Comparison of ENCODE assay signal across 15 mouse cellular contexts in genomic region chr8:88369805-88370204, GRCm38 (mm10). TPM values are rescaled to one million over a fixed set of nuclear protein-coding genes. Genes with fewer than 3 reads are reported as not detected.
DNase-seq lines count a peak whose midpoint lies in the region; ATAC-seq lines count a peak whose summit lies in the region.
"Had no signal": no experiment of that assay in that cellular context is flagged by ENCODE, and none has a peak within 500 bp of the region (broad histone marks: within the 10 kb centered on the region; RNA-seq: fewer than 3 reads in every experiment).

No protein-coding gene starts in this region.

- 21% methylated on average over 3 of the region's 3 CpGs for WGBS in heart, embryonic 15.5 days
- WGBS in liver, embryonic 12.5 days (ENCODE audit: insufficient replicate concordance) = 55% methylated on average over 3 of the region's 3 CpGs
- WGBS in intestine, embryonic 15.5 days = 29% methylated on average over 3 of the region's 3 CpGs
- WGBS in stomach, embryonic 16.5 days = 27% methylated on average over 3 of the region's 3 CpGs

- no peak overlapping the region for H3K4me2 ChIP-seq in heart, embryonic 15.5 days
- no peak overlapping the region for H3K4me2 ChIP-seq in liver, embryonic 12.5 days
- H3K4me2 ChIP-seq in intestine, embryonic 15.5 days (replicated peaks) = no peak overlapping the region
- H3K4me2 ChIP-seq in stomach, embryonic 16.5 days (ENCODE audit: low read depth, low read length) = no peak overlapping the region
- H3K4me2 ChIP-seq: embryonic facial prominence, embryonic 12.5 days; heart, embryonic 11.5 days; limb, embryonic 12.5 days; neural tube, embryonic 13.5 days had no signal

- peaks cover 10% of the 10 kb centered on the region for H3K4me1 ChIP-seq in heart, embryonic 15.5 days (replicated peaks)
- no peaks in the 10 kb centered on the region for H3K4me1 ChIP-seq in liver, embryonic 12.5 days
- peaks cover 4% of the 10 kb centered on the region; the same call in 1 of the 2 replicates for H3K4me1 ChIP-seq in intestine, embryonic 15.5 days (replicated peaks)
- peaks cover 8% of the 10 kb centered on the region; the same call in 1 of the 2 replicates for H3K4me1 ChIP-seq in stomach, embryonic 16.5 days (ENCODE audit: control insufficient read depth, insufficient read depth, low read length)

- DNase-seq in heart, postnatal 25 days (ENCODE audit: low spot score) = no peak
- peak; percentile 26 for DNase-seq in liver
- DNase-seq: B cell, adult 2 months; cerebellum, adult 9-10 months; gastrocnemius, adult 2 months; right cerebral cortex, adult 18-20 months had no signal

- H3K9ac ChIP-seq in heart, embryonic 15.5 days = no peak overlapping the region
- H3K9ac ChIP-seq in liver, embryonic 12.5 days = no peak overlapping the region
- H3K9ac ChIP-seq in intestine, embryonic 15.5 days = no peak overlapping the region
- no peak overlapping the region for H3K9ac ChIP-seq in stomach, embryonic 16.5 days (ENCODE audit: low read length)
- H3K9ac ChIP-seq: embryonic facial prominence, embryonic 12.5 days; limb, embryonic 12.5 days; neural tube, embryonic 13.5 days had no signal

- 0 out of 2 replicates have a peak, but pooled peaks cover 3% of the 10 kb centered on the region for H3K27me3 ChIP-seq in heart, embryonic 15.5 days
- H3K27me3 ChIP-seq in liver, embryonic 12.5 days (replicated peaks) = peaks cover 23% of the 10 kb centered on the region; the same call in 1 of the 2 replicates
- H3K27me3 ChIP-seq in intestine, embryonic 15.5 days (replicated peaks) = no peaks in the 10 kb centered on the region
- H3K27me3 ChIP-seq in stomach, embryonic 16.5 days (ENCODE audit: control insufficient read depth, insufficient read depth, low read length) = no peaks in the 10 kb centered on the region
- H3K27me3 ChIP-seq: embryonic facial prominence, embryonic 12.5 days; limb, embryonic 12.5 days; neural tube, embryonic 13.5 days had no signal

- H3K9me3 ChIP-seq in heart, embryonic 15.5 days (replicated peaks) = no peaks in the 10 kb centered on the region
- H3K9me3 ChIP-seq in liver, embryonic 12.5 days (replicated peaks) = no peaks in the 10 kb centered on the region
- H3K9me3 ChIP-seq in intestine, embryonic 15.5 days = no peaks in the 10 kb centered on the region
- no peaks in the 10 kb centered on the region for H3K9me3 ChIP-seq in stomach, embryonic 16.5 days (replicated peaks; ENCODE audit: control insufficient read depth, low read length)
- H3K9me3 ChIP-seq: embryonic facial prominence, embryonic 12.5 days; limb, embryonic 12.5 days; neural tube, embryonic 13.5 days had no signal

- no peaks in the 10 kb centered on the region for H3K36me3 ChIP-seq in heart, embryonic 15.5 days
- no peaks in the 10 kb centered on the region for H3K36me3 ChIP-seq in liver, embryonic 12.5 days
- no peaks in the 10 kb centered on the region for H3K36me3 ChIP-seq in intestine, embryonic 15.5 days
- no peaks in the 10 kb centered on the region for H3K36me3 ChIP-seq in stomach, embryonic 16.5 days (ENCODE audit: control insufficient read depth, insufficient read depth, low read length)
- H3K36me3 ChIP-seq: embryonic facial prominence, embryonic 12.5 days; limb, embryonic 12.5 days; neural tube, embryonic 13.5 days had no signal

- ATAC-seq in heart, embryonic 15.5 days (replicated peaks; ENCODE audit: insufficient number of reproducible peaks, insufficient read depth, low FRiP score, low read depth) = 0 out of 2 replicates have a peak, but pooled peaks have one; percentile 31
- no peak for ATAC-seq in liver, embryonic 12.5 days
- ATAC-seq in intestine, embryonic 15.5 days = peak; percentile 77
- ATAC-seq in stomach, embryonic 16.5 days (ENCODE audit: insufficient read depth, low FRiP score) = peak; percentile 64; the same call in 1 of the 2 replicates
- no peak for ATAC-seq in CD4-positive, CD25-positive, alpha-beta regulatory T cell, adult 4 months

- H3K27ac ChIP-seq in heart, embryonic 15.5 days = no peak overlapping the region
- no peak overlapping the region for H3K27ac ChIP-seq in liver, embryonic 12.5 days
- no peak overlapping the region for H3K27ac ChIP-seq in intestine, embryonic 15.5 days
- no peak overlapping the region for H3K27ac ChIP-seq in stomach, embryonic 16.5 days (ENCODE audit: low read length)
- H3K27ac ChIP-seq: embryonic facial prominence, embryonic 12.5 days; gastrocnemius, adult 2 months; limb, embryonic 12.5 days; neural tube, embryonic 13.5 days had no signal

- H3K4me3 ChIP-seq in heart, embryonic 15.5 days = no peak overlapping the region
- no peak overlapping the region for H3K4me3 ChIP-seq in liver, embryonic 12.5 days
- no peak overlapping the region for H3K4me3 ChIP-seq in intestine, embryonic 15.5 days (replicated peaks)
- no peak overlapping the region for H3K4me3 ChIP-seq in stomach, embryonic 16.5 days (replicated peaks; ENCODE audit: low read length)
- H3K4me3 ChIP-seq: embryonic facial prominence, embryonic 12.5 days; gastrocnemius, adult 2 months; limb, embryonic 12.5 days; neural tube, embryonic 13.5 days had no signal

- intact Hi-C loops in heart, postnatal 25 days (cut with DNase I) = no loop called here

RNA-seq across cellular contexts. Expression of gene Brd7, which starts 7.8 kb away (rescaled TPM):
- 63.6 and 69.1 TPM in 2 replicates for polyA plus RNA-seq in heart, embryonic 15.5 days (2015; fragmentation: Nextera tagmentation; extraction: Ambion mirVana)
- total RNA-seq in heart, postnatal 25 days (2021) = 10 to 100 TPM; 83.5 to 88.0 TPM
- polyA plus RNA-seq in liver, embryonic 12.5 days (2016; fragmentation: Nextera tagmentation; extraction: Ambion mirVana) = 61.3 and 64.7 TPM in 2 replicates
- 54.5 and 55.7 TPM in 2 replicates for polyA plus RNA-seq in intestine, embryonic 15.5 days (2015; fragmentation: Nextera tagmentation; extraction: Ambion mirVana)
- 33.1 and 35.0 TPM in 2 replicates for polyA plus RNA-seq in stomach, embryonic 16.5 days (2015; fragmentation: Nextera tagmentation; extraction: Ambion mirVana)
- polyA plus RNA-seq in CD4-positive, CD25-positive, alpha-beta regulatory T cell, adult 4 months (2017; shearing (Covaris generic)) = 10 to 100 TPM; 52.6 to 52.9 TPM

Comparison
In these comparisons a context has a peak if more than half of its experiments do, and no peak if none do; other contexts are left out.
1. ATAC-seq: peak in heart, embryonic 15.5 days (single experiment), intestine, embryonic 15.5 days (single experiment) and stomach, embryonic 16.5 days (single experiment); none in liver, embryonic 12.5 days (single experiment) and CD4-positive, CD25-positive, alpha-beta regulatory T cell, adult 4 months (single experiment).